Mouse (Mus musculus): Measurements from ENCODE around the gene Sh3rf1.
"Not testable (repeated sequence)": the region's sequence is repeated elsewhere in the genome, so short reads cannot be mapped to it uniquely, and the experiment has no call there.

Gene Sh3rf1

DNA sequence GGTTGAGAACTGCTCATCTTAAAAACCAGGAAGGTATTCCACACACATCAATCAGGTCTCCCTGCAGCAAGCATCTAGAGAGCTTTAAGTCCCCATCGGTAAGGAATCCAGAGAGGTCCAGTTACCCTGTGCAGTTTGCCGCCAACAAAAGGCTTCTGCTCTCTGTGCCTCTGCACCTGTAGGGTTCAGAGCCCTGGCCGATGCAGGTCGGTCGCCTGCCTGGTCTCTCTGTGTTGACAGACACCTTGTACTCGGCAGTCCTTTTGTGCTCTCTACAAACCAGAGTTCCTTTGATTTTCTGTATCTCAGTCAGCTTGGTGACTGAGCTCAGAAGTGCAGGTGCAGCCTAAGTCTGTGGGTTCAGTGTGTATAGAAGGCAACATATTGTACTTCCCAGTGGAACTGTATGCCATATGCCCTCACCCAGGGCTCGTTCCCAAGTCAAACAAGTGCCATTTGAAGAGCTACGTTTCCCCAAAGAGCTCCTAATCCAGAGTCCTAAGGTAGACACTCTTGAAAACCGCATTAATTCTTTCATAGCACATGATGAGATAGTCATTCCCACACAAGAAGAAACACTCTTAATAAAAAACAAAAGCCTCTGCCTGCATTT is 138.7 kb downstream of the Sh3rf1 start:
- no peak for DNase-seq (ENCODE audit: low read depth, low spot score)

- DNase-seq (ENCODE audit: low read depth, low spot score) = no peak
These were observed 149.6 kb downstream of the Sh3rf1 start for GRCm38 (mm10) chr8:61373303-61373702.

DNA sequence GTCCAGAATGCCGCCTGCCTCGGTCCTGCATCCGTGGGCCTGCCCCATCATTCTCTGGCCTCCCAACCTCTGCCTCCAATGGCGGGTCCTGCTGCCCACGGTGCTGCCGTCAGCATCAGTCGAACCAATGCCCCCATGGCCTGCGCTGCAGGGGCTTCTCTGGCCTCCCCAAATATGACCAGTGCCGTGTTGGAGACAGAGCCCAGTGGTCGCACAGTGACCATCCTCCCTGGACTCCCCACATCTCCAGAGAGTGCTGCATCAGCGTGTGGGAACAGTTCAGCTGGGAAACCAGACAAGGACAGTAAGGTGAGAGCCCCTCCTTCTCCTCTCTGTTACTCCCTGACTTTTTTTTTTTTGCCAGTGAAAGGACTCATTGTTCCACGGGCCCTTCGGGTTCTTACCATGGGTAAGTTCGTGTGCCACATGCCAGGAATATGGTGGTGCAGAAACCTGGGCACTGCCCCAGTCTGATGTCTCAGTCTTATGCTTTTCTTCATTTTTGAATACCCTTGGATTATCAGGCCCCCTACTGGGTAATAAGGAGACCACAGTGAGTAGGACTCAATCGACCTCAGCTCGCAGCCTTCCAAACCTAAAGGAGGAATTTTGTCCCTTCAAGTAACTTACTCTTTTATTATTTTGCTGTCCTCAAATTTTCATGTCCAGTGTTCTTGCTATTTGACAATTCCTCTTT is 150.5 kb downstream of the Sh3rf1 start:
- DNase-seq (ENCODE audit: low read depth, low spot score) = no peak

DNA sequence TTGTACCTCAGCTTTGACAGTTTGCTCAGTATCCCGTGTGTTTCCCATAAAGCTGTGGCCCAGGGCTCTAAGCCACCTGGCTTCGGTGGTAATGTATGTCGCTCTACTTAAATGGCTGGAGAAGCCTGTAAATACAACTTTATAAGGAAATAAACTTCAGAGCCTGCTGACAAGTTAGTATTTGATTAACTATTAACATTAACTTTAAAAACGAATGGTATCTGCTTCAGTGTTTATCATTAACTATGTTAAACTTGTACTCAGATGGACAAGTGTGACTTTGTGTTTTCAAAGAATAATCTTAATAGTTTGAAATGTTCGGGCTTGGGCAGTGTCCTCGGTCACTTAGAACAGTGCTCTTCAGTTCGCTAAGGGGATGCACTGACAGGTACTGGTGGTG is 151.5 kb downstream of the Sh3rf1 start:
- DNase-seq (ENCODE audit: low read depth, low spot score) = no peak

DNA sequence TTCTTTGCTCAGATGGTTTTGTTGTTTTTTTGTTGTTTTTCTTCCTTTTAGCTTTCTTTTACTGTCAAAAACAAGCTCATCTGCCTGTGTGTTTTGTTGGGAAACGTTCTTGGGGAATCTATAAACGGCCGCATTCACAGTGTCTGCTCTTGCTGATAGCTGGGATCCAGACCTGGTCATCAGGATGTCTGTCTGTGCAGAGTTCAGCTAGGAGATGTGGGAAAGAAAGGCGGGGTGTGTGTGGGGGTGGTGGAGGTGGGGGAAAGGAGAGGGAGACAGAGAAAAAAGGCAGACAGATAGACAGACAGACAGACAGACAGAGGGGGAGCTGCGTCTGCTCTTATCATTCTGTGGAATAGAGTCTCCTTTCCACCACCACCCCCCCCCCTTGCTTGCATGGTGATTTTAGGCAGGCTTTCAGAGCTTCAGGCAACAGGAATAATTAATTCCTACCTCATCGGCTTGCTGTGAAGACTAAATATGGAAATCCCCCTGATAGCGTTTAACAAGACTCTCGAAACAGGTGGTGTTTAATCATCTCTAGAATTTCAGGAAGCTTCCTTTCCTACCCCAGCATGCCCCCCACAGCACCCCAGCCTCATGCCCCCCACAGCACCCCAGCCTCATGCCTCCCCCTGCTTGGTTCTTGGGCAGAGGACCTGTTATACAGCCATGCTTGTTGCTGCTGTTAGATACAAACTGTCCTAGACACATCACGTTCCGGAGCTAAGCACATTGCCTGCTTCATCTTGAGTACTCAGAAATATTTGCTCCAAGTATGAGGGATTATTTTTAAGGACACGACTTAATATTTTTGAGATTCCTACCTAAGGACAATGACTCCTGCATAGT is 155.4 kb downstream of the Sh3rf1 start:
- DNase-seq (ENCODE audit: low read depth, low spot score) = no peak

DNA sequence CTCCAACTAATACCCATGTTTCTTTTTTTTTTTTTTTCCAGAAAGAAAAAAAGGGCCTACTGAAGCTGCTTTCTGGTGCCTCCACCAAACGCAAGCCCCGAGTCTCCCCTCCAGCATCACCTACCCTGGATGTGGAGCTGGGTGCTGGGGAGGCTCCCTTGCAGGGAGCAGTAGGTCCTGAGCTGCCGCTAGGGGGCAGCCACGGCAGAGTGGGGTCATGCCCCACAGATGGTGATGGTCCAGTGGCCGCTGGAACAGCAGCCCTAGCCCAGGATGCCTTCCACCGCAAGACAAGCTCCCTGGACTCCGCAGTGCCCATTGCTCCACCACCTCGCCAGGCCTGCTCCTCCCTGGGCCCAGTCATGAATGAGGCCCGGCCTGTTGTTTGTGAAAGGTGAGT is 160.9 kb downstream of the Sh3rf1 start:
- DNase-seq (ENCODE audit: low read depth, low spot score) = peak; percentile 33

- DNase-seq (ENCODE audit: low read depth, low spot score) = no peak
These were observed 162.0 kb downstream of the Sh3rf1 start for GRCm38 (mm10) chr8:61385502-61386191.

GRCm38 (mm10) chr8:61386645-61387044 is 163.0 kb downstream of the Sh3rf1 start:
- DNase-seq (ENCODE audit: low read depth, low spot score) = no peak

DNA sequence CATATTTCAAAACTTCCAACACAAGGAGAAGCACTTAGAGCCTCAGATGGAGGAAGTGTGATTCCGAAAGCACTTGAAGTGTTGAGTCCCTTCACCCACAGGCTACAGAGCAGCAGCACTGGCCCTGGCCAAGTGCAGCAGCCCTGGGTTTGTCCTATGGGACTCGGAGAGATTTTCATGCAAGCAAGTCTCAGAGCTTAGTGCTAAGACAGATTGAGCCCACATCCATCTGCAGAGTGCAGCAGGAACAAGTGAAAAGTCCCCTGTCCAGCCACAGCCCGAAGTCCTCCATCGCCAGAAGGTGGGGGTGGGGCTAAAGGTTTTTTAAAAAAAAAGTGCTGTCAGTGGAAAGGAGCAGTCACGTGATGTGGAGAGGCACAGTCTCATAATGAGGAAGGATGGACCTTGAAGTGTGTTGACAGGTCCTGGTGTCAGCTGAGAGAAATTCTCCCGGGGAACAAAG is 163.9 kb downstream of the Sh3rf1 start:
- no peak for DNase-seq (ENCODE audit: low read depth, low spot score)

- DNase-seq (ENCODE audit: low read depth, low spot score) = no peak
These were observed 164.7 kb downstream of the Sh3rf1 start for GRCm38 (mm10) chr8:61388341-61388740.

GRCm38 (mm10) chr8:61390307-61391057 is 166.8 kb downstream of the Sh3rf1 start:
- no peak for DNase-seq (ENCODE audit: low read depth, low spot score)

- DNase-seq (ENCODE audit: low read depth, low spot score) = no peak
These were observed 167.4 kb downstream of the Sh3rf1 start for GRCm38 (mm10) chr8:61391058-61391434.

DNA sequence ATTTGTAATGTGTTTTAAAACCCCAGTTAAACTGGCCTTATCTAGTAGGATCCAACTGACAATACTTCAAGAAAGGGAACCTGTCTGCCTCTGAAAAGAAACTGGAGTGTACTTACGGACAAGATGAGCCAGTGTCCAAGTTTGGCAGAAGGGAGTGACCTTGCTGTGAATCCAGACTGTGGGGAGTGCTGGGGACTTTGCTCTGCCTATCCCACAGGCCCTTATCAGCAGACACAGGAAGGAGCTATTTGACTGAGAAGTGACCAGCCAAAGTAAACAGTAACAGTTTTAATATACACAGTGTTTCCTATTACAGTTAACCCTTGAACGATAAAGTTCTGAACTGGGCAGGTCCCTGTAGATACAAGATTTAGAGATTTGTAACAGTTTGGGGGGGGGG is 173.5 kb downstream of the Sh3rf1 start:
- DNase-seq (ENCODE audit: low read depth, low spot score) = no peak

- DNase-seq (ENCODE audit: low read depth, low spot score) = no peak
These were observed 174.1 kb downstream of the Sh3rf1 start for GRCm38 (mm10) chr8:61397755-61398154.

- DNase-seq (ENCODE audit: low read depth, low spot score) = no peak
These were observed 179.2 kb downstream of the Sh3rf1 start for GRCm38 (mm10) chr8:61402861-61403260.

- DNase-seq (ENCODE audit: low read depth, low spot score) = no peak
These were observed 179.8 kb downstream of the Sh3rf1 start for GRCm38 (mm10) chr8:61403266-61404177.

DNA sequence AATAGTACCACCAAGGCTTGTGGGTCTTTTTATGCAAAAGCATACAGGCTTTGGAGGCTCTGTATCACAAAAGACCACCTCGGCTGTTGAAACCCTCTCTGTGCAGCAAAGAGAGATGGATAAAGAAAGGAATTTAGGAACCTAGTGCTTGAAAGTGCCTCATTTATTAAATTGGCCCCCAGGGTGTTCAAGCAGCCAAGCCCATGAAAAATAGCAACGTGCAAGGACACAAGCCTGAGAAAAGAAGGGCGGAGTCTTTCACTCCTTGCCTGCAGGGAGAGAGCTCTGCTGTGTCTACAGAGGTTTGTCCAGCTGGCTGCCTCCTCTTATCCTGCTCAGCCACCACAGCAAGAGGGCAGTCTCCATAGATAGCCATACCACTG is 180.5 kb downstream of the Sh3rf1 start:
- DNase-seq (ENCODE audit: low read depth, low spot score) = no peak

- no peak for DNase-seq (ENCODE audit: low read depth, low spot score)
These were observed 185.4 kb downstream of the Sh3rf1 start for GRCm38 (mm10) chr8:61409081-61409480.

GRCm38 (mm10) chr8:61409712-61410111 is 186.0 kb downstream of the Sh3rf1 start:
- not testable (repeated sequence) for DNase-seq (ENCODE audit: low read depth, low spot score)

DNA sequence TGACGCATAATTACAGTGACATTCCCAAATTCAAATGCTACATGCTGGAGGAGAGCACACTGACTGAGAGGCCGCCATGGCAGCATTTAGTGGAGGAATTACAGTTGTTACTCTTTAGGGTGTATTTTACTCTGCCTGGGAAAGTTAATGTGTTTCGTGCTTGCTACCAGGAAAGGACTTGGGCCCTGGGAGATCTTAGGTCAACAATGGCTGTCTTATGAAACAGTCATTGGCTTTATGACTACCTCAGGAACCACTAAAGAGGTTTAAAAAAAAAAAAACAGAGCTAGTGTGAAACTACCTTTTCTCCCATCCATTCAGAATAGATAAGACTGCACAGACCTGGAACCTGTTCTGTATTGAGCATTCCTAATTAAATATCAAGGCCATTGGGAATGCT is 195.8 kb downstream of the Sh3rf1 start:
- no peak for DNase-seq (ENCODE audit: low read depth, low spot score)
